Mouse (Mus musculus) erythroblast, embryonic 14.5 days (primary cell): ENCODE data around the gene Hist1h2bh.

Source experiments
- GATA1 ChIP-seq: IDR thresholded peaks from 2 replicates; pipeline ENCODE4 v1.6.1; 2012; ENCODE audit warnings: low read length, inconsistent platforms, mixed read lengths
- TAL1 ChIP-seq: IDR thresholded peaks from 3 replicates; pipeline ENCODE4 v1.6.1; 2012; ENCODE audit warnings: low read length, inconsistent platforms, mixed read lengths

DNA sequence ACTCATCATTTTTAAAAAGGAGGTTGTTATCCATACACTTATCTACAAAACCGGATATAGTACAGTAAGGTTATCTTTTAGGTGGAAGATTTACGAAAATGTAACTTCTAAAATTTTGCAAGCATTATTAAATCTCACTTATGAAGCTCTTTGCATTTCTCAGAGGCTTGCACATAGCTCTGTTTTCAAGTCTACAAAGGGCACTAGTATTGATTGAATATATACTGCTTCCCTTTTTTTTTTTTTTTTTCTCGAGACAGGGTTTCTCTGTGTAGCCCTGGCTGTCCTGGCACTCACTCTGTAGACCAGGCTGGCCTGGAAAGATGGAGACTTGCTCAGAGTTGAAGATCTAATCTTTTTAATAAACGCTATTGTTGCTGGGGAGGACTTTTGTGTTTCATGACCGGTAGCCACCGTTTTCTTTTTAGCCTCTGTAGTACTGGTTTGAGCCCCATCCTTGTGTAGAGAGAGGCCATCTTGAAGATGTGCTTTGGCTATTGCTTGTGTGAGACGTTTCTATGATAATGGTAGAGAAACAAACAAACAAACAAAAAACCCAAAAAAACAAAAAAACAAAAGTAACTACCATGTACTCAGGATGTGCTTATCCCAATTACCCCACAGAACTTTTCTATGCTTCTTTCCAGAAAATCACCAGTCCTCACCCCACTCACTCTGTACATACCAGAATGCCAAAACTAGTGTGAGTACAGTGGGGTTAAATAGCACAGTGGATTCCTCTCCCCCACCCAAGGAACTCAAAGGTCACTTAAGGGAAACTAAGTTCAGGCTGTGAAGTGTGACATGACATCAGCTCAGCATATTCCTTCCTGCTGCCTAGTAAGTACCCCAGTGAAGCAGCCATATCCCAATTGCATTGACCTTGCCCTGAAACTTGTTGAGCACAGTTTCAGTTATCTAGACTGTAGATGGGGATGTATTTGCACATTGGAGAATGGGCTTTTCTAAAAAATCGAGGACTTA lies 9.0 kb upstream of the Hist1h2bh start:
- TF ChIP-seq TAL1 (no peak), GATA1 (no peak)
